Mouse (Mus musculus) heart, adult 2 months (tissue): ENCODE results near the gene Cep104.

ENCODE experiments used
- CTCF ChIP-seq: fragments of 200-600 bp; IDR thresholded peaks from 2 replicates; pipeline ENCODE4 v1.8.1; 2022; ENCODE audit warnings: antibody characterized with exemption, mild to moderate bottlenecking, moderate library complexity
- POLR2A ChIP-seq: fragments of 200-500 bp; IDR thresholded peaks from 2 replicates; pipeline ENCODE4 v1.6.1; 2011; ENCODE audit warnings: mild to moderate bottlenecking, low read depth, low read length, control low read depth; ENCODE audit not compliant: insufficient read depth

DNA sequence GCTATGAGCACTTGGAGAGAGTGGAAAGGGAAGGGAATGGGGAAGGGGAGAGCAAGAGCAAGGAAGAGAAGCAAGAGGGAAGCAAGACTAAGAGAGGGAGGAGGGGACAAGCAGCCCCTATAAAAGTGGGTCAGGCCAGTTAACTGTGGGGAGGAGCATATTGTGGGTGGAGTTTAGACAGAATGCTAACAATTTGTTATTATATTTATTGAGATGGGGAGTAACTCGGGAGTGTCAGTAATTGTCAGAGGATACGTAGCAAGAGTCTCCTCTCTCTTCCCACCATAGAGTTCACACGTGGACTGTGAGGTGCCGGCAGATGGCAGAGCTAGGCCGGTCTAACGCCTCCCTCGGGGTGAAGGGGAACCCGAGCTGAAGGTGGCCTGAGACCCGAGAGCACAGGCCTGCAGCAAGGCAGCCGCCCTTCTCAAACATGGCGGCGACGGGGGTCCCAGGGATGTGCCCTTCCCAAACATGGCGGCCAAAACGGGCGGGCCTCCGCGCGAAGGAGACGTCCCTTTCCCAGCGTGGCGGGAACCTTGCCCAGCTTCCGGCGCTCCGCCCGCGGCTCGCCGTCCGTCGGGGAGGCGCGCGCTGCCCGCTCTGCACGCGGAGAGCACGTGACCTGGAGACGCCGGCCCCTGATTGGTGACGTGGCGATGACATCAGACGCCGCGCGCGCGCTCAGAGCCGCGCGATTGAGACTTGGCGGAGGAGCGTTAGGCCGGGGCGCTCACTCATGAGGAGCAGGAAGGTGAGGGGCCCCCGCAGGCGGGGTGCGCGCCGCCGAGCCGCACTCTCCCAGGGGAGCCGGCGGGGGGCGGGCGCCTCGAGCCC is 18.2 kb upstream of the Cep104 start, which contains the start of gene A430005L14Rik:
- peak; percentile 67 for TF ChIP-seq POLR2A
- TF ChIP-seq CTCF, result no peak
